Mouse (Mus musculus): Measurements from ENCODE around the gene 1110008P14Rik.

1110008P14Rik gene

DNA sequence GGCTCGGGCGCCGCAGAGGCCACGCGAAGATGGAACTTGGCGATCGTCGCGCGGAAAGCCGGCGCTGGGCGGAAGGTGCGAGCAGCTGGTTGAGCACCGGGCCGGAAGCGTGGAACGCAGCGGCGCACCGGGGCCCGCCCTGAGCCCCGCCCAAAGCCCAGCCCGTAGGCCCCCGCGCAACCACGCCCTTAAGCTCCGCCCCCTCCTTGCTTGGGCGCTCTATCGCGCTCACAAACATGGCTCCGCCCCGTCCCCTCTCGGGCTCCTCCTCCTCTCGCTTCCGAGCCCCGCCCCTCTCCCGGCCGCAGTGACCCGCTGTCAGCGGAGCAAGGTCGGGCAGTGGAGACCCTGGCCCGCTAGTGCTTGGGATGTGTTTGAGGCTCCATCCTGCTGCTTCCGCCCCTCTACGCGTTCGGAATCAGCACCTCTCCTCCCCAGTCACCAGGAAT, at the start of gene 1110008P14Rik:
Gene 1110008P14Rik, minus strand, starts transcription at position 164 of the 449 bp plus-strand sequence.
- peak; percentile 97 for DNase-seq (ENCODE audit: low spot score)

DNA sequence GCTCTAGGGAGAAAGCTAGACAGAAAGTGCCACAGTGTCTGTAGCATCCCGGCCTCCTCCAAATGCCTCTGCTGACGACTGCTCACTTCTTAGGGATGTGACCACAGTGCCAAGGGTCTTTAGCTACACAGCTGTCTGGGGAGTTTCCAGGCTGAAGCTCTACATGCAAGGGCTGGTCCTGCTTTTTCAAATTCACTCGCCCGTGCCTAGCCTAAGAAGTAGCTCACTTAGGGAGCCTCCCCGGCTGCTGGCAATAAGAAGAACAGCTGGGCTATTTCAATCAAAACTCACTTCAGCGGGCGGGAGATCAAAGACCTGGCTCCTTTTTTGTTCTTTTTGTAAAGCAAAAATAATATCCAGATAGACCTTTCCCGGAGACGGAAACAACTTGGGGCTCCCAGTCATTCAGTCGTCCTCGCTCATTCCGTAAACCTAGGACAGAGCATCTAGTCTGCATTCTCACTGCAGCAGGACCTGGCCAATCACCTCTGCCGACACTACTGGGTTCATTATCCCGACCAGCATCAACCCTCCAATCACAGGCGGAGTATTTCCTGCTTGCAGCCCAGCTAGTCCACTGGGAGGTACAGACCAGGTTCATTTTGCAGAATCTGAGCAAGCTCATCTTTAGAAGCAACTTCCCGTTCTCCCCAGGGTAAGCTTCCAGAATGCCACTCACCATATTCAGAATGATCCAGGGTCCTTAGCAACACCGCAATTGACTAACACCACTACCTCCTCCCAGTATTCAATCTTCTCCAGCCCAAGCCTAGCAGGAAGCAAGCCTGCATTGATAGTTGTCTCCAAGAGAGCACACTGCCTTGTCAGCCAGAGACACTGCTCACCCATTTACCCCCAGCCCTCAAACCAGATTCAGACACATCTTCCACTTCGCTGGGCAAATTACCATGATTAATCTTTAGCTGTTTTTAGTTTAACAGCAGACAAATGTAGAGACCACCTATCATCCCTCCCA, 49.3 kb upstream of the 1110008P14Rik start:
- peak; percentile 72 for DNase-seq (ENCODE audit: low spot score)

DNA sequence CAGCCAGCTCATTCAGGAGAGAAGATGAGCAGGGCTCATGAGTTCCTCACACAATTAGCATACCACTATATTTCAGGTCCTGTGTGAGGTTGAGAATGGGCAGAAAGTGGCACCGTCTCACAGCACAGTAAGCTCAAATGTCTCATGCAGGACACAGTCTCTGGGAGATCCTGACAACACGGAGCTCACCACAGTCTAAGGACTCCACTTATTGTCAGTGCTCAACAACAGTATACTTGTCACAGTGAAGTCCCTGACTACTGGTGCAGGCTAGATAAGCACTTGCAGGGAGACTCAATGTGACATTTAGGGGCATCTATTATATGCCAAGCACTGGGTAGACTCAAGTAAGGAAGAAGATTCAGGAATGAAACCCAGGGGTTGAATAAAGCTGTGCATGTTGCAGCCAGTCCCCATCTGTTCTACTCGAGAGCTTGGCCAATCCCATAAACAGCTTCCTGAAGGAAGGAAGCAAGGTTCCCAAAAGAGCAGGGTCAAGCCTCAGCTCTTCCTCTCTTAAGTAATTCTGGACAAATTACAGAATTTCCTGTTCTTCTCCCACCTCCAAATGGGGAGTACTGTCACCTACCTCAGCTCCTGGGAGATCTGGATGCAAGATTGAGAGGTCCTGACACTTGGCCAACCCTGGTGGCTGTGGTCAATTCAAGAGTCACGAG, 47.6 kb upstream of the 1110008P14Rik start:
- no peak for DNase-seq (ENCODE audit: low spot score)

DNA sequence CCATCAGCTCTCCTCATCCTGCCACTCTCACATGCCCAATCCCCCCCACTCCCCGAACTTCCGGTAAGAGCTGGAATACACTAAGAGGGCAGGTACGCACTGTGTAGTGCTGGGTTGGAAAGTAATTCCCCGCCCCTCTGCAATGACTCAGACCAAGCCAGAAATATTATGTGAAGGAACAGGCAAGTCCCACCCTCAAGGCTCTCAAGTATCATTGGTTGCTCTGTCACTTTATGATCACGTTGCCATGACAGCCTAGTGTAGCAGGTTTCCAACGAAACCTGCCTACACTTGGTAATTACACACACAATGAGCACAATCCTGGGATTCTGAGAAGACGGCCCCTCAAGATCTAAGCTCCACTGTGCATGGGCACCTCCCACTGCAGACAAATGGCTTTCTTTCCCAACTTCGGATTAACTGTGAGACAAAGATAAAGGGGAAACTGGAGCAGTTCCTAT, 46.6 kb upstream of the 1110008P14Rik start:
- peak; percentile 67 for DNase-seq (ENCODE audit: low spot score)

DNA sequence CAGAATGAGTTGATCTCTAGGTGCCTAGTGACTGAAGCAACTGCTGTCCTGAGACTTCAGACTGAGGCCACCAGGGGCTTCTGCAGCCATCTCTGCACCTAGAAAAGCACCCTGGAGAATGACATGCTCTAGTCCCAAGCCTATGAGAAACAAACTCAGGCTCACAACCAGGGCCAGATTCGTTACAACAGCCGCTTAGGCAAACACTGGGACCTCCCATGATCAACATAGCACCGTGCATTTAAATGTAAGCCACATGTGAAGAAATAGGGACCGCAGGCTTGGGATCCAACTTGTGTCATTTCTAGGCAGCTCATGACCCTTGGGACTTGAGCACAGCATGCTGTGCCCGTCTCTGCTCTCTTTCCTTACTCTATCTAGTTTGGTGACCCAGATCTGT, 46.0 kb upstream of the 1110008P14Rik start:
- DNase-seq (ENCODE audit: low spot score): no peak

DNA sequence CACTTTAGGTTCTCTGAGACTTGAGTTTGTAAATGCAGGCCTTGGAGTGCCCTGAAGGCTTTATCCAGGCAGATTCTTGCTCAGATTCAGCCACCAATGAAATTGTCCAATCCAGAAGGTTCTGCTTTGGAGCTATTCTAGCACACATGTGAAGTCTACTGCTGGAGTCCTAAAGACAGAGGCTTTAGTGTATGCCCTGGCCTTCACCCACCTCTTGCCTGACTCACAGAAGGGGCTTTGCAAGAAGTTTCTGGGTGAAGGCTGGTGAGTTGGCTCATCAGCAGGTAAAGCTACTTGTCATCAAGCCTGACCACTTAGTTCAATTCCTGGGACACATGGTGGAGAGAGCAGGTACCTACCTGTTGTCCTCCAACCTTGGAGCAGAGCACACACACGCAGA, 44.4 kb upstream of the 1110008P14Rik start:
- DNase-seq (ENCODE audit: low spot score): no peak

DNA sequence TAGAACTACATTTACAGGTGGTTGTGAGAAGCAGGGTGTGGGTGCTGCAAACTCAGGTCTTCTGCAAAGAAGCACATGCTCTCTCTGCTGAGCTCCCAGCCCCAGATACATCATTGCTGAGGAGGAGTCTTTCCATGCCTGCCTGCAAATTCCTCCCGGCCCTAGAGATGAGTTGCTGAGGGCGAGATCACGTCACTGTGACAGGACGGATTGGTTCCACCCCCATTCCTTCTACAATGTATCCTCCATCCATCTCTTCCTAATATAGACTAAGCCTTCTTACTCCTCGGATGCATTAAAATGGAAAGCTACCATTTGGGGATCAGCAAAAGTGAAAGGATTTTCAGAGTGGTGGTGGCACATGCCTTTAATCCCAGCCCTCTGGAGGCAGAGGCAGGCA, 43.8 kb upstream of the 1110008P14Rik start:
- no peak for DNase-seq (ENCODE audit: low spot score)

DNA sequence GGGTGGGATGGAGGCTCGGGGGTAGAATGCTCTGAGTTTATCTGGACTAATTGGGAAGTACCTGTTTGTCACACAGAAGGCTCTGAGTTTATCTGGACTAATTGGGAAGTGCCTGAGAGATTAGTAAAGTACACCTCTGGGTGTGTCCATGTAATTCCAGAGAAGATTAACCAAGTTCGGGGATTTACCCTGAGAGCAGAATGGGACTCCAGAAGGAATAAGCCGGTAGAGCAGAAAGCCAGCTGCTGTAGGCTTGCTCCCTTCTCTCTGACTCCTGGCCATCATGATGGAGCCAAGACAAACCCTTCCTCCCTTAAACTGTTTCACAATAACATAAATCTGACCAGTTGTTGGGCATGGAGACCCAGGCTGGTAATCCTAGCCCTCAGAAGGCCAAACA, 43.1 kb upstream of the 1110008P14Rik start:
- no peak for DNase-seq (ENCODE audit: low spot score)

DNA sequence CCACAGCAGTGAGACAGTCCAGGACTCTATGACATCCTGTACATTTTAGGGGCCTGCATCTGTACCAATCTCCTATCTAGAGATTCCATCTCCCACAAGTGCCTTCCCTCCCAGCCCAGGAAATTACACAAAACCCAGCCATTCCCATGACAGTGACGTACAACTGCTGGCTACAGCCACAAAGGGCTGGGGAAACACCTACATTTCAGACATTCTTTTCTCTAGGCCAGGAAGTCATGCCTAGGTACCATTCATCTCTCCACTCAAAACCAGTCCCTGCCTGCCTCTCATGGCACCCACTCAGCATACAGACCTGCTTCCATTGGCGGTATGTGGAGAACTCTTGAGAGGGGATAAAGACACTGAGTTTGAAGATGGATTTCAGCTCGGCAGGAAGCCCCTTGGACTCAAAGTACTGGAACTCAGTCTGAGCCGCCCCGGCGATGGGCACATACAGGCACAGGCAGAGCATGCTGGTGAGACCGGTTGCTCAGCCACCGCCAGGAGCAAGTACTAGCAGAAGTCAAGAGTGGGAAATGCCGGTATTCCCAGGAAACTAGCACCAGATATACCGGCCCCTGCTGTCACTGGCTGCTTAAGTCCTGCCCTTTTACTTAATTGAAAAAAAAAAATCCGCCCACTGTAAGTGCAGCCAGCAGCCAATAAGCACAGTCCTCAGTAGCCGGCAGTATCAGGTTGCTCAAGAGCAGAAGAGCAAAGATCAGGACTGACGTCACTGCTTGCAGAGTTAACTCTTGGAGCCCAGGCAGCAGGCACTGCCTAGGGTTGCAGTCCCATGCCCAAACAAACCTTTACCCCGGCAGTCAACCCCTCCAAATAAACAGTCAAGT, 42.0 kb upstream of the 1110008P14Rik start:
- DNase-seq (ENCODE audit: low spot score): peak; percentile 80

DNA sequence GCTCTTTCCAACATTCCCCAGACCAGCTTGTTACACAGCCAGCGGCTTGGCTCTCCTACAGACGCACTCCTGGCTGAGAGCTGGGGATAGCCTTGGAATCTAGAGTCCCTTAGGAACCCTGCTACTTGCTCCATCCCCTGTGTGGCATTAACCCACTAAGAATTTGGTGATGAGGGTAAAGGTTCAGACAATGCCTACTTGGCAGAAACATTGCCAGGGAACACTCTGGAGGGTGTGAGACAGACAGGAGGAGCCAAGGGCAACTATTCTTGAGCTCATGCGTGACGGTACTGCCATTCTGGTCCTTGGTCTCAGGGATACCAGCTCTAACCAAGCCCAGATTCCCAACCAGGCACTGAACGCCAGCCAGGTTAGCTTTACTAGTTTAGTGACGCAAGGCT, 40.1 kb upstream of the 1110008P14Rik start:
- DNase-seq (ENCODE audit: low spot score): no peak

DNA sequence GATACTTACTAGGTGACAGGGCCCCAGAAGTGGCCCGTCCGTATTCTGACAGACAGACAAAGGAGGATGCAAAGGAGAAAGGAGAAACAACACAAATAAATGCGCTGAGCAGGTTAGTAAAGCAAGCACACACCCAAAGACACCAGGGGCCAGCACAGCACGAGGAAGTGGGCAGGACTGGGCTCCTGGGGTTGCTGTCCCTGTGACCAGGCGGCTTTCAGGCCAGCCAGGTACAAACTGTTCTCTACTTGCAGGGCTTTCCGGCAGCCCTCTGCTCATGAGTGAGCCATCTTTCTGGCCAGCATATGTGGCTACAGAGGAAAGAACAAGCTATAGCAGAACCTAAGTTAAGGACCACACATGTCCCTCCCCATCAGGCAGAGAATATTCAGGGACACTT, 38.9 kb upstream of the 1110008P14Rik start:
- DNase-seq (ENCODE audit: low spot score): no peak

DNA sequence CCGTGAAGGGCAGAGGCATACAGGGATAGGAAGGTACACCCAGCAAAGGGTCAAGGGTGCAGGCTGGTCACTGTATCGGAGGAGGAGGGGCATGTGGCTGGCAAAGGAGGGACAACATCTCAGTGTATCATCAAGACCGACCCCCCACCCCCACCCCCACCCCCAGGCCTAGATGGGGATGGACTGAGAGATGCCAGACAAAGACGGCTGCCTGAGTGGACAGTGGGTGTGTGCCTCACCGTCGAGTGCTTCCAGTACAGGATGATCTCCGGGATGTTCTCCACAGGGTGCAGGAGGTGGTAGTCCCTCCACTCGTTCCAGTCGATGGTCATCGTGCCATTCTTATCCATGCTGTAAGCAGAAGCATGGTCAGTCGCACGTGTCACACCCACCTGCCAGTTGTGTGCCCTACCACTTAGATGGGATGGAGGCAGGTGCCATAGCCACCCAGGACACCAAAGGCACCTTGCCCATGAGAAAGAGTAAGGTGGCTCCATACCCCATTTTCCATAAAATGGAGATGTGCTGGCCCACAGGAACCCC, 38.4 kb upstream of the 1110008P14Rik start:
- DNase-seq (ENCODE audit: low spot score): no peak

DNA sequence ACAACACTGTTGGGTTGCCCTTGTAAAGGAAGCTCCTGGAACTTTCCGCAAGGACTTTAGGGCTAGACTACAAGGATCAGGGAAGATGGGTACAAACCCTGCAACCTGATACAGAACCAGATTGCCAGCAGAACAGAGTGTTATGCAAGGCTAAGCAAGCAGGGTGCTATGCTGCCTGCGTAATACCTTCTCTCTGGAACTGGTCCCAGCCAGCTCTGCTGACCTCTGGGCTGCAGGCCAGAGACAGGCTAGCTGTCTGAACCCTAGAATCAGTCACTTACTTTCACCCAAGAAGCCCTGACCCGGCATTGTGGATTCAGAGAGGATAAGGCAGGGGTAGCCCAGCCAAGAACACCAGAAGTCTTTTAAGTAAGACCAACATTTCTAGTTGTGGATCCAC, 37.6 kb upstream of the 1110008P14Rik start:
- peak; percentile 55 for DNase-seq (ENCODE audit: low spot score)

DNA sequence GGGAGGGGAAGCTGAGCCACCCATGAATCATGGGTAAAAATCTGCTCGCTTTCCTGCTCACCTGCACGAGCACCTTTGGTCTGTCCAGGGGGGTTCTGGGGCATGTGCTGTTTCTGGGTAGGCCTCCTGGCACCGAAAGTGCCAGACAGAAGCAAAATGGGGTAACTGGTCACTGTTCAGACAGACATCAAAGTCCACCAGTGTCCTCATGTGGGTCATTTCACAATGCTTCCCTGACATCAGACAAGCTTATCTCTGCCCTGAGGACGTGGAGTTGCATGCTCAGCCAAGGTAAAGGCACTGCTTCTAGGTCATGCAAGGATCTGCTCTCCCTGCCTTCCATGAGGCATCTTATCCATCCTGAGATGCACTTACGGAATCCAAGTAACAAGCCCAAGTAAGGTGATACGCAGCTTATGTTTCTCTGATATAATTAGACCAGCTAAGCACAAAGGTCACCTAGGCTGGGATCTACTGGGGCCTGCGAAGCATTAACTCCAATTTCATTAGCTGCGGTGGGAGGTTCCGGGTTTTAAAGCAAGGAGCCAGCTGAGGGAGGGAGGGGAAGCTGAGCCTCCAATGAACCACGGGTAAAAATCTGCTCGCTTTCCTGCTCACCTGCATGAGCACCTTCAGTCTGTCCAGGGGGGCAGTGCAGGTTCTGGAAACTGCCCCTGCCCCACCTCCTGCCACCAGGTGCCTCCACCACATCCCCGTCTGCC, 36.9 kb upstream of the 1110008P14Rik start:
- no peak for DNase-seq (ENCODE audit: low spot score)

DNA sequence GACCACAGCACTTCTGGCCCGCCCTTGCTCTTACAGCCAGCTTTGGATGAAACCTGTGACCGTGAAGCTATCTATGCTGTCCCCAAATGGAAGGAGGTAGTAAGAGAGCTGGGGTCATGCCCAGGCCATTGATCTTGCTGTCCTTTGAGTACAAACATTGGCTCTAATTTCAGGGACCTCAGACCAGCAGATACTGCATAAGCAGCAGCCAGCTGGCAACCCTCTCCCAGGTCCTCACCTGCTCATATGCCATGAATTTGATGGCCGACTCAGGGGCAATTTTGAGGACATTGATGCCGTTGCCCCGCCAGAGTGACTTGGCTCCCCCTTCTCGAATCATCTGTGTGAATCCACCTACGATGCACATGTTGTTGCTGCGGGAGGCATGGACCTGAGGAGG, 35.7 kb upstream of the 1110008P14Rik start:
- DNase-seq (ENCODE audit: low spot score): no peak

DNA sequence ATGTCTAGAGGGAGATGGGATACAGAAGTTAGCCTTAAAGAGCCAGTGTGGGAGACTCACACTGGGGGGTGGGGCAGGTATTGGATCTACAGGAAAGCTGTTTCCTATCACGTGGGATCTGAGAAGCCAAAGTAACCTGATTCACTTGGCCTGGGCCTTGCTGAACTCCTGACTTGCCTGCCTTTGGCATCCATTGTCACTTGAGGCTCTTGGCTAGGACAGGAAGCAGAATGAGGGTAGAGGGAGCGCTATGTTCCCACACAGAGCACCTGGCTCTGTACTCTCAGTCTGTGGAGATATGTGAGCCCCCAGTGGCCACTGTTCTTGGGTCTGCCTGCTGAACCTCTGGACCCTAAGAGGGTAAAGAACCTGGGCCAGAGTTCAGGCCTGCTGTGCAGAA, 34.8 kb upstream of the 1110008P14Rik start:
- DNase-seq (ENCODE audit: low spot score): no peak

DNA sequence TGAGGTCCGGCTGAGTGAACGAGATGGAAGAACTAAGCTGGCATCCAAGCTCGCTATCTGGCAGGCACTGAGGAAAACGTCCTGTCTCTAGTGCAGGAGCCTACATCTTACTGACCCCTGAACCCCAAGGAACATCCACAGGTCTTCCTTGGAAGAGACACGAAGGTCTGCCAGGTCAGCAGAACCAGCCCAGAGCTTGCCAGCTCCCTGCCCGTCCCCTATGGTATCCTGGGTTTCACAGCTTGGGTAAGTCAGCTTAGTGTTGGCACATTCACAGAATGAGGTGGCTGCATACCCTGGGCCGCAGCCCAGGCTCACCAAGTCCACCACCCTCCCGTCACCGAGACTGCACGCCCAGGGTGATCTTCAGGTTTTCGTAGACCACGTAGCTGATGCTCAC, 34.1 kb upstream of the 1110008P14Rik start:
- no peak for DNase-seq (ENCODE audit: low spot score)

DNA sequence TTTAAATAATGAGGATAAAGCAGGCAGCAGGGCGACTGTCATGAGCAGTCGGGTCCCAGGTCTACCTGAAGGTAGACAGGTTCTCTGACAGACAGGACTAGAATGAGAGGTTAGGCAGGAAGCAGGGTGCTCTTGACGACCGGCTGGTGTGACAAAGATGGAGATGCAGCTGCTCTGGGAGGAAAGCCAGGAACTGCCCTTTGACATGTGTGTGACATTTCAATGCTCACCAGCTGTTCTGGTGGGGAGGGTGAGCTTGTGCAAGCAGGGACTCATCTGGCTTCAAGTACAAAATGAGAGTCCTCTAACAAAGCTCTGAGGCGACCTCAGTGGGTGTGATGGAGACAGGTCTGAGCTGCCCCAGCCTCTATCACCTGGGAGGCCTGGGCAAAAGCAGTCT, 32.2 kb upstream of the 1110008P14Rik start:
- DNase-seq (ENCODE audit: low spot score): no peak

DNA sequence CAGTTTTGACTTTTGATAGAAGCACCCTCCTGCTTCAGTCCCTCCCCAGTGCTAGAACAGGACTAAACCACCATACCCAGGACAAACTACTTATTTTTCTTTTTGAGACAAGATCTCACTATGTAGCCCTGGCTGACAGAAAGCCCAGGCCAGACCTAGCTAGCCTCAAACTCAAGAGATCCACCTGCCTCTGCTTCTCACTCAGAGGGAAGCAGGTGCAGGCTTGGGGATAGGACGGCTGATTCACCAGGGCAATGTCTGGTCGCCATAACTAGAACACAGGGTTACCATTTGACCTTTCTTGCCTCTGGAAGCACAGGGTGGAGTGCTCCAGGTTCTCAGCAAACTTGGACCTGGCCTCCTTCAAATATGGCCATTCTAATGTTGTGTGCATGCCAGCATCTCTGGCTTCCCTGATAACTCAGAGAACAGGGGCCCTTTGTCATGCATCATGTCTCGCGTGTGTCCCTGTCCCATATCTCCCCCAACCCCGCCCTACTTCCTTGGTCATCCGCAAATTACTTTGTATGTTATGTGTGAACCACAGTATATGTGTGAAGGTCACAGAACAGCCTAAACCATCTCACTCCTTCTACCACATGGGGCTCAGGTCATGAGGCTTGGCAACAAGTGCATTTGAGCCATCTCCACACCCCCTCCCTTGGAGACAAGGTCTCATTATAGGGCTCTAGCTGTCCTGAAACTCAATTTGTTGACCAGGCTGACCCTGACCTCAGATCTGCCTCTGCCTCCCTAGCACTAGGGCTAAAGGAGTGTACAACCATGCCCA, 31.2 kb upstream of the 1110008P14Rik start:
- no peak for DNase-seq (ENCODE audit: low spot score)

DNA sequence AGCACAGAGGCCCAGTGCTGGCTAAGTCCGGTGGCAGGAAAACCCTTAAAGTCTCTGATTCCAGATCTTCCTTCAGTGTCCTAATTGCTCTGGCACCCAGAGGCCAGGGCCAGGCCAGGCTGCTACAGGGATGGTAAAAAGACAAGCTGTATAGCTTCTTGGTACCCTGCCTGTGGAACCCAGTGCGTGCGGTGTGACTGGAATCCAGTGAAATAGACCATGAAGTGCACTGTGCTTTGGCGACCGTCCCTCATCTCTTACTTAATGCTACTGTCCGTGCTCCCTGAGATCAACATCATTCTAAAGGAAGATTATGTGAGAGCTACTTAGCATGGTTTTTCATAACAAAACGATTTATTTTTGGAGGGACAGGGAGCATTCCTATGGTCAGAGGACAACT, 29.7 kb upstream of the 1110008P14Rik start:
- no peak for DNase-seq (ENCODE audit: low spot score)
